Mouse (Mus musculus) B cell, adult (primary cell): ENCODE measurements around the gene Cftr. TPM values are rescaled to one million over a fixed set of nuclear protein-coding genes. Genes with fewer than 3 reads are reported as not detected.

Source experiments
- total RNA-seq: library from RNA; stranded (reverse); gene quantifications from 4 replicates; pipeline ENCODE4 v1.2.4, GENCODE M21; 2023; ENCODE audit not compliant: inconsistent age

Cftr gene
- total RNA-seq = not detected in 4 replicates

DNA sequence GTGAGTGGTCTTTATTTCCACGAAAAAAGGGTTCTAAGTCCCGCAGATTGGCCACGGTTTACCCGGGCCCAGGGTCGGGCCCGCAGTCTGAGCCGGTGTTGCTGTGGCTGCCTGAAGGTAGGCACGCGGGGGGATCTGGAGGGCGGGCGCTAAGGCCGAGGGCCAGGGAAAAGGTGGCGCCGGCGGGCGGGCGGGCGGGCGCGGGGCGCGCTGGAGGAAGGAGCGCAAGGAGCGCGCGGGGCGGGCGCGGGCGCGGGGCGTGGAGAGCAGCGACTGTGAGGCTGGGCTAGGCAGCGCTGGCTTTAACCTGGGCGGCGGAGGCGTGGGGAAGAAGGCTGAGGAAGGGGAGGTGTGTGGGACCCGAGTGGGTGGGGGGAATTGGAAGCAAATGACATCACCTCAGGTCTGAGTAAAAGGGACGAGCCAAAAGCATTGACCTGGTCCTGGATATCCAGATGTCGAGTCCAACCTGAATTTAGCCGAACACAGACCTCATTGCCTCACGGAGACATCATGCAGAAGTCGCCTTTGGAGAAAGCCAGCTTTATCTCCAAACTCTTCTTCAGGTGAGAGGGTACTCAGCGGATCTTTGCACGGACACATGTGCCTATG is at the start of gene Cftr:
Gene Cftr, plus strand, starts transcription at position 377 of the 612 bp plus-strand sequence.

Other genes with a start within 250 kb of the Cftr start
- not detected in 4 replicates for gene Wnt2, start 140.1 kb upstream of the Cftr start, total RNA-seq
- gene Asz1, start 61.6 kb upstream of the Cftr start, total RNA-seq = not detected in 4 replicates